Mouse (Mus musculus) heart, embryonic 16.5 days (tissue): ENCODE data around the gene Tkt. TPM values are rescaled to one million over a fixed set of nuclear protein-coding genes. Genes with fewer than 3 reads are reported as not detected.

ENCODE experiments used
- ATAC-seq: fragments of 200-750 bp; cut with Nextera tagmentation; replicated peaks from 2 replicates; pipeline ENCODE4 v1.8.0; 2017; ENCODE audit warnings: moderate number of reproducible peaks; ENCODE audit not compliant: insufficient read depth, low FRiP score; ENCODE audit errors: extremely low read depth
- H3K27ac ChIP-seq: fragments of 300-500 bp; sonication (generic); 2 replicates; pipeline ENCODE4 v1.5.1; 2014; ENCODE audit warnings: mild to moderate bottlenecking, low read length, control low read depth, moderate library complexity
- H3K27me3 ChIP-seq: fragments of 300-500 bp; sonication (generic); 2 replicates; pipeline ENCODE4 v1.6.1; 2014; ENCODE audit warnings: low read length, mixed read lengths; ENCODE audit not compliant: control insufficient read depth, insufficient read depth
- H3K36me3 ChIP-seq: fragments of 300-500 bp; sonication (generic); 2 replicates; pipeline ENCODE4 v1.6.1; 2014; ENCODE audit not compliant: control insufficient read depth, insufficient read depth
- H3K4me1 ChIP-seq: fragments of 300-500 bp; sonication (generic); 2 replicates; pipeline ENCODE4 v1.6.1; 2014; ENCODE audit warnings: low read length, mixed read lengths; ENCODE audit not compliant: control insufficient read depth, insufficient read depth
- H3K4me2 ChIP-seq: fragments of 300-500 bp; sonication (generic); 2 replicates; pipeline ENCODE4 v1.6.1; 2014; ENCODE audit warnings: low read depth, mild to moderate bottlenecking, control low read depth, low read length
- H3K4me3 ChIP-seq: fragments of 300-500 bp; sonication (generic); 2 replicates; pipeline ENCODE4 v1.5.1; 2014; ENCODE audit warnings: mild to moderate bottlenecking, control low read depth, low read length
- H3K9ac ChIP-seq: fragments of 300-500 bp; sonication (generic); 2 replicates; pipeline ENCODE4 v1.6.1; 2014; ENCODE audit warnings: low read length, control low read depth
- H3K9me3 ChIP-seq: fragments of 300-500 bp; sonication (generic); replicated peaks from 2 replicates; pipeline ENCODE4 v1.6.1; 2016; ENCODE audit warnings: low read length; ENCODE audit not compliant: control insufficient read depth
- WGBS: fragments of 180-500 bp; shearing (Covaris S2); extraction: QIAGEN DNeasy Blood & Tissue Kit; methylation state at CpG from one replicate; pipeline ENCODE4 v1.1.7; 2014; 5-methylcytosine and 5-hydroxymethylcytosine counted together
- polyA plus RNA-seq: library from polyadenylated mRNA; unstranded; fragments of >200 nt; fragmentation: Nextera tagmentation; extraction: Ambion mirVana; gene quantifications from 2 replicates; pipeline ENCODE4 v1.2.1, GENCODE M21; 2015

Tkt gene
- polyA plus RNA-seq, 1 experiment from 2014 or later: 93.9 TPM

GRCm38 (mm10) chr14:30597142-30597541 lies 49.0 kb downstream of the Tkt start:
- Histone ChIP-seq H3K9me3 (no peaks in the 10 kb centered on the region), H3K4me2 (no peak overlapping the region), H3K27me3 (no peaks in the 10 kb centered on the region), H3K27ac (no peak overlapping the region), H3K36me3 (peaks cover 32% of the 10 kb centered on the region), H3K4me1 (peaks cover 27% of the 10 kb centered on the region), H3K4me3 (no peak overlapping the region), H3K9ac (no peak overlapping the region)
- 58% methylated on average over 2 of the region's 2 CpGs for WGBS
- no peak for ATAC-seq

- Histone ChIP-seq H3K36me3 (peaks cover 16% of the 10 kb centered on the region), H3K4me3 (no peak overlapping the region), H3K27ac (no peak overlapping the region), H3K4me2 (no peak overlapping the region), H3K4me1 (peaks cover 11% of the 10 kb centered on the region), H3K27me3 (no peaks in the 10 kb centered on the region), H3K9ac (no peak overlapping the region), H3K9me3 (no peaks in the 10 kb centered on the region)
- no peak for ATAC-seq
- 85% methylated on average over 5 of the region's 5 CpGs for WGBS
Measured at GRCm38 (mm10) chr14:30606817-30607216, 58.7 kb downstream of the Tkt start.

DNA sequence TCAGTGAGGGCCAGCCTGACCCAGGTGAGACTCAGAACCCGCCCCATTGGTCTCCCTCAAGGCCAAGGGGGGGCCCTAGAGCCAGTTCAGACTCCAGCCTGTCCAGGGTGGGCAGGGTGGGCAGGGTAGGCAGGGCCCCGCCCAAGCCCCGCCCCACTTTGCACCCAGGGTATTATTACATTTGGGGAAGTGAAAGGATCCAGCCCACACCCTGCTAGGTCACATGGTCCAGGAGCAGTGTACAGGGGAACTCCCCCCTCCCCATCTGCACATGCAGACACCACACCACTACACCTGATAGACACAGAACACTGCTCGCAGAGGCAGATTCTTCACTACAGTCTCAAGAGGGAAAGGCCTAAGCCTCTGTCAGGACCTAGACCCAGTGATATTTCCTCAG lies 59.5 kb downstream of the Tkt start:
- H3K4me1 ChIP-seq: peaks cover 15% of the 10 kb centered on the region
- 79% methylated on average over 4 of the region's 4 CpGs for WGBS

GRCm38 (mm10) chr14:30608176-30608575 lies 60.0 kb downstream of the Tkt start:
- WGBS: 82% methylated on average over 6 of the region's 6 CpGs
- Histone ChIP-seq H3K4me3 (no peak overlapping the region), H3K27me3 (no peaks in the 10 kb centered on the region), H3K9ac (no peak overlapping the region), H3K4me2 (no peak overlapping the region), H3K9me3 (no peaks in the 10 kb centered on the region), H3K36me3 (peaks cover 6% of the 10 kb centered on the region; the same call in 1 of the 2 replicates), H3K27ac (no peak overlapping the region), H3K4me1 (peaks cover 15% of the 10 kb centered on the region)
- ATAC-seq: no peak

More for the DNA sequence above, 59.5 kb downstream of the Tkt start:
- Histone ChIP-seq H3K27ac (no peak overlapping the region), H3K4me2 (no peak overlapping the region), H3K4me3 (no peak overlapping the region), H3K27me3 (no peaks in the 10 kb centered on the region), H3K9me3 (no peaks in the 10 kb centered on the region), H3K9ac (no peak overlapping the region), H3K36me3 (peaks cover 7% of the 10 kb centered on the region; the same call in 1 of the 2 replicates)
- ATAC-seq: no peak

GRCm38 (mm10) chr14:30609499-30609898 lies 61.3 kb downstream of the Tkt start:
- H3K9ac ChIP-seq: no peak overlapping the region
- H3K4me3 ChIP-seq: no peak overlapping the region
- 0 out of 2 replicates have a peak, but pooled peaks cover 3% of the 10 kb centered on the region for H3K36me3 ChIP-seq
- H3K27ac ChIP-seq: no peak overlapping the region
- no peak overlapping the region for H3K4me2 ChIP-seq
- WGBS: 92% methylated on average over 3 of the region's 3 CpGs
- ATAC-seq: no peak
- H3K9me3 ChIP-seq: no peaks in the 10 kb centered on the region
- H3K27me3 ChIP-seq: no peaks in the 10 kb centered on the region
- peaks cover 18% of the 10 kb centered on the region for H3K4me1 ChIP-seq

DNA sequence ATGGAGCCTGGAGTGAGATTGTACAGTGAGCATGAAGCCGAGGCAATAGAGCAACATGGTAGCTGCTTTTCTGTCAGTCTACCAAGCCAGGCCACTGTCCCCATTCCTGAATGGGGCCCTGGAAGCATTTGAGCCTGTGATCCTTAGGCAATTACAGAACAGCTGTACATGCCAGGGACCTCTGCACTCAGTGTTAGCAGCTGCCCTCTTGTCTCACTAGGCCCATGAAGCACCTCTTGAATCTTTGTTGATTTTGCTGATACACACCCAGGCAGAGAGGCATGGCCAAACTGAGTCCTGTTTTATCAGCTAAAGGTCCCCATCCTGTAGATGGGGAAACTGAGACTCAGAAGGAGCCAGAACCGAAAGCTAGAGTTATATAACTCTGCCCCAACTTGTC lies 62.1 kb downstream of the Tkt start:
- Histone ChIP-seq H3K4me1 (peaks cover 23% of the 10 kb centered on the region), H3K9ac (no peak overlapping the region), H3K27me3 (no peaks in the 10 kb centered on the region), H3K4me3 (no peak overlapping the region), H3K9me3 (no peaks in the 10 kb centered on the region), H3K4me2 (no peak overlapping the region), H3K27ac (no peak overlapping the region), H3K36me3 (0 out of 2 replicates have a peak, but pooled peaks cover 3% of the 10 kb centered on the region)
- ATAC-seq: no peak
- 74% methylated on average over 2 of the region's 2 CpGs for WGBS

DNA sequence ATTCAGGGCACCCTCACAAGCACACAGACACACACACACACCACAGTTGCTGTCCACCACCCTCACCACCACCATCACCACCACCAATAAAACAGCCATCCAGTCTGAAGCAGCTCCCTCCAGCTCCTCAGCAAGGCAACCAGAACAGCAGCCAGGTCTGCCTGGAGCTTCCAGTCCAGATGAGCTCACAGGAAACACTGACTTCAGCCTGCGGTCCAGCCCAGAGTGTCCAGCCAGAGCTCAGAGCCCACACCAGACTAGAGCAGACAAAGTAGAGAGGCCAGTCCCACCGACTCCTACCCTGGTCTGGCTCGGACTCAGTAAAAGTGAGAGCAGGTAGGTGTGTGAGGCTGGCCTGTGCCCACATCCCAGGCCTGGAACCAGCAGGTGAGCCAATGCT lies 62.8 kb downstream of the Tkt start:
- whole genome bisulfite sequencing: 70% methylated on average over 3 of the region's 3 CpGs
- H3K9ac ChIP-seq: no peak overlapping the region
- H3K4me3 ChIP-seq: no peak overlapping the region
- 0 out of 2 replicates have a peak, but pooled peaks cover 3% of the 10 kb centered on the region for H3K36me3 ChIP-seq
- ATAC-seq: no peak
- no peaks in the 10 kb centered on the region for H3K9me3 ChIP-seq
- H3K27me3 ChIP-seq: no peaks in the 10 kb centered on the region
- peaks cover 23% of the 10 kb centered on the region for H3K4me1 ChIP-seq
- H3K27ac ChIP-seq: no peak overlapping the region
- no peak overlapping the region for H3K4me2 ChIP-seq

GRCm38 (mm10) chr14:30612523-30612922 lies 64.4 kb downstream of the Tkt start:
- Histone ChIP-seq H3K4me2 (no peak overlapping the region), H3K27me3 (no peaks in the 10 kb centered on the region), H3K9me3 (no peaks in the 10 kb centered on the region), H3K36me3 (0 out of 2 replicates have a peak, but pooled peaks cover 3% of the 10 kb centered on the region), H3K9ac (no peak overlapping the region), H3K4me1 (peaks cover 23% of the 10 kb centered on the region), H3K4me3 (no peak overlapping the region), H3K27ac (no peak overlapping the region)
- peak; percentile 46; the same call in 1 of the 2 replicates for ATAC-seq
- WGBS: 21% methylated on average over 7 of the region's 7 CpGs

DNA sequence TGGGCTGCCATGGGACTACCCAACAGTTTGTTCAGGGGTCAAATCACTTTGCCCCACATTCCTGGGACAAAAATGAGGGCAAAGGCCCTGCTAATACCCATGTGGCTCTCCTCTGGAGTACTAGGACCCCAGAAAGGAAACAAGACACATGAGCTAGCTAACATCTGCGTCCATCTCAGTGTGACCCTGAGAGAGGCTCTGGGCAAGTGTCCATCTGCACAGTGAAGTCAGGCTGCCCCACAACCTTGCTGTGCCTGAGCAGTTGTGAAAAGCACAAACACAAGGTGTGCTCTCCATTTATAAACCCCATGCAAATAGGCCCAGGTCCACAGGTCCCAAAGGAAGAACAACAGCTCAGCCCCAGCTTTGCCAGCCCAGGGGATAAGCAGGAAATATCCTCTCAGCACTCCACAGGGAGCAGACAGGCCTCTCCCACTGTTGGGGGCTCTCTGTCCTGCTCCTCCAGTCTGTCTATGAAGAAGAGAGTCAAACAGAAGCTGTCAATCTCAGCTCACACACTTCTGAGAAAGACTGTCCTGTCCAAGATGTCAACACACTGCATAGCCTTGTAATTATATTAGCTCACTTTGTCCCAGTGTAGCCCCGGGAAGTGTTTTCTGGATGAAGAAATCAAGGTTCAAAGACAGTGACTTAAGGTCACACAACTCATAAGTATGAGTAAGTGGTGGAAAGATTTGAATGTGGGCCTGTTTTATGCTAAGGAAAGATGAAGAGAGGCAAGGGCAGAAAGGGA lies 65.0 kb downstream of the Tkt start:
- 78% methylated on average over 2 of the region's 2 CpGs for WGBS
- Histone ChIP-seq H3K4me1 (peaks cover 23% of the 10 kb centered on the region), H3K4me2 (no peak overlapping the region), H3K27me3 (no peaks in the 10 kb centered on the region), H3K4me3 (no peak overlapping the region), H3K9me3 (no peaks in the 10 kb centered on the region), H3K9ac (no peak overlapping the region), H3K27ac (no peak overlapping the region), H3K36me3 (0 out of 2 replicates have a peak, but pooled peaks cover 3% of the 10 kb centered on the region)
- no peak for ATAC-seq
